Mouse (Mus musculus): ENCODE measurements at regions not wholly inside any gene's neighbourhood (a gene's known extent, or its start where the extent isn't known, plus 50 kb on each side); places are given as distances from the start of the nearest gene placed in this dataset.

DNA sequence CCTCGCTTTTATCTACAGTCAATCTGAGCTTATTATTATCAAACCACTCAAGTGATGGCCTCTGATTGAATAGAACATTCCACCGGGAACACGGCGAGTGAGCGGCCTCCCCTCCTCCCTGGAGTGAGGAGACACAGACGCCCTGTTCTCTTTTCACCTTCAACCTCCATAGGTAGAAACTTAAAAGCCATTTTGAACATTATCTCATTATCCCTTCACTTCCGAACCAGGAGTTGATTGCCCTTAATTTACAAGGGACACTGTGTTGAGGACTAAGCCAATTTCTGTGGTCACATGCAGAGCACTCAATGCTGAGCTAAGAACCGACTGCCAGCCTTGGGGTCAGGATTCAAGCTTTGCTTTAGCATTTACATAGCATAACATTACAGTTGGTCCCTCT lies 93.1 kb upstream of the Id4 start:
- H3K4me3 ChIP-seq (ENCODE audit: insufficient read depth, low read depth, low read length) = no peak overlapping the region
- TF ChIP-seq POLR2A (IDR thresholded peaks at IDR 0.05; ENCODE audit: insufficient read depth, low read depth, low read length) (no peak), CTCF (IDR thresholded peaks at IDR 0.05; ENCODE audit: insufficient read depth, low read depth, low read length) (no peak)
- H3K27ac ChIP-seq (ENCODE audit: insufficient read depth, low read depth, low read length) = no peak overlapping the region
- 72% methylated on average over 8 of the region's 8 CpGs for WGBS
- peaks cover 5% of the 10 kb centered on the region for H3K4me1 ChIP-seq (ENCODE audit: control insufficient read depth, insufficient read depth, low read length)

- no peak overlapping the region for H3K27ac ChIP-seq (ENCODE audit: insufficient read depth, low read depth, low read length)
- TF ChIP-seq POLR2A (IDR thresholded peaks at IDR 0.05; ENCODE audit: insufficient read depth, low read depth, low read length) (no peak), CTCF (IDR thresholded peaks at IDR 0.05; ENCODE audit: insufficient read depth, low read depth, low read length) (no peak)
- WGBS = 32% methylated on average over 16 of the region's 16 CpGs
- H3K4me1 ChIP-seq (ENCODE audit: control insufficient read depth, insufficient read depth, low read length) = peaks cover 5% of the 10 kb centered on the region
- no peak overlapping the region for H3K4me3 ChIP-seq (ENCODE audit: insufficient read depth, low read depth, low read length)
These were observed 89.6 kb upstream of the Id4 start for GRCm38 (mm10) chr13:48171309-48171953.

- no peak overlapping the region for H3K4me3 ChIP-seq (ENCODE audit: insufficient read depth, low read depth, low read length)
- H3K4me1 ChIP-seq (ENCODE audit: control insufficient read depth, insufficient read depth, low read length) = peaks cover 5% of the 10 kb centered on the region
- no peak for TF ChIP-seq POLR2A (IDR thresholded peaks at IDR 0.05; ENCODE audit: insufficient read depth, low read depth, low read length)
- WGBS = 57% methylated on average over 3 of the region's 3 CpGs
- no peak overlapping the region for H3K27ac ChIP-seq (ENCODE audit: insufficient read depth, low read depth, low read length)
These were observed 89.0 kb upstream of the Id4 start for GRCm38 (mm10) chr13:48171994-48172393.

- H3K27ac ChIP-seq (ENCODE audit: insufficient read depth, low read depth, low read length) = no peak overlapping the region
- WGBS = 78% methylated on average over 2 of the region's 2 CpGs
- no peaks in the 10 kb centered on the region for H3K4me1 ChIP-seq (ENCODE audit: control insufficient read depth, insufficient read depth, low read length)
- no peak for TF ChIP-seq CTCF (IDR thresholded peaks at IDR 0.05; ENCODE audit: insufficient read depth, low read depth, low read length)
- TF ChIP-seq POLR2A (IDR thresholded peaks at IDR 0.05; ENCODE audit: insufficient read depth, low read depth, low read length) = no peak
- no peak overlapping the region for H3K4me3 ChIP-seq (ENCODE audit: insufficient read depth, low read depth, low read length)
These were observed 68.6 kb upstream of the Id4 start for GRCm38 (mm10) chr13:48192476-48192875.

GRCm38 (mm10) chr13:48193942-48194341 lies 67.1 kb upstream of the Id4 start:
- WGBS = 83% methylated on average over 5 of the region's 5 CpGs
- TF ChIP-seq CTCF (IDR thresholded peaks at IDR 0.05; ENCODE audit: insufficient read depth, low read depth, low read length) (no peak), POLR2A (IDR thresholded peaks at IDR 0.05; ENCODE audit: insufficient read depth, low read depth, low read length) (no peak)
- Histone ChIP-seq H3K4me3 (ENCODE audit: insufficient read depth, low read depth, low read length) (no peak overlapping the region), H3K4me1 (ENCODE audit: control insufficient read depth, insufficient read depth, low read length) (no peaks in the 10 kb centered on the region), H3K27ac (ENCODE audit: insufficient read depth, low read depth, low read length) (no peak overlapping the region)

GRCm38 (mm10) chr13:48207824-48208223 lies 53.2 kb upstream of the Id4 start:
- 48% methylated on average over 4 of the region's 4 CpGs for WGBS
- Histone ChIP-seq H3K27ac (ENCODE audit: insufficient read depth, low read depth, low read length) (no peak overlapping the region), H3K4me3 (ENCODE audit: insufficient read depth, low read depth, low read length) (no peak overlapping the region), H3K4me1 (ENCODE audit: control insufficient read depth, insufficient read depth, low read length) (no peaks in the 10 kb centered on the region)
- TF ChIP-seq CTCF (IDR thresholded peaks at IDR 0.05; ENCODE audit: insufficient read depth, low read depth, low read length) = no peak
- TF ChIP-seq POLR2A (IDR thresholded peaks at IDR 0.05; ENCODE audit: insufficient read depth, low read depth, low read length) = no peak

Measured in olfactory bulb, adult 2 months (tissue).